Mouse (Mus musculus): ENCODE data around the gene Rufy1. TPM values are rescaled to one million over a fixed set of nuclear protein-coding genes. Genes with fewer than 3 reads are reported as not detected.

Gene Rufy1
- polyA plus RNA-seq, 1 experiment from 2014 or later = 29.9 TPM

DNA sequence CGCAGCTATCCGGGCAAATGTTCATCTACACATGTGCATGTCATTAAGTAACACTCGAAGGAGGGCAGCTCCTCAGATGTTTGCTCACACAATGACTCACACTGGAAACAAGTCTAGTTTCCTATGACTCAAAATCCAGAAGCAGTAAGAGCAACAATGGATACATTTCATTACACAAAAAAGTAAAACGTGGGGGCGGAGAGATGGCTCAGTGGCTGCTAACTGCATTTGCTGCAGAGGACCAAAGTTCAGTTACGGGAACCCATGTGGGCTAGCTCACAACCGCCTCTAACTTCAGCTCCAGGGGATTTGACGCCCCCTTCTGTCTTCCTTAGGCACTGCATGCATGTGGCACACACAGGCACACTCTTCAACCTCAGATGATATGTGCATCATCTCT lies 8.9 kb upstream of the Rufy1 start:
- no peak for ATAC-seq (ENCODE audit: low FRiP score)
- Histone ChIP-seq H3K9me3 (ENCODE audit: control insufficient read depth, low read length) (no peaks in the 10 kb centered on the region), H3K9ac (ENCODE audit: low read depth, low read length) (no peak overlapping the region), H3K27me3 (ENCODE audit: control insufficient read depth, insufficient read depth, low read length) (no peaks in the 10 kb centered on the region), H3K4me3 (ENCODE audit: low read depth, low read length) (no peak overlapping the region), H3K4me2 (replicated peaks; ENCODE audit: low read depth, low read length) (no peak overlapping the region), H3K36me3 (ENCODE audit: control insufficient read depth, insufficient read depth, low read length) (no peaks in the 10 kb centered on the region), H3K4me1 (replicated peaks; ENCODE audit: control insufficient read depth, insufficient read depth, low read length) (no peaks in the 10 kb centered on the region), H3K27ac (ENCODE audit: low read depth, low read length) (no peak overlapping the region)
- no peak for DNase-seq (ENCODE audit: low spot score)
- WGBS = 61% methylated on average over 8 of the region's 8 CpGs

DNA sequence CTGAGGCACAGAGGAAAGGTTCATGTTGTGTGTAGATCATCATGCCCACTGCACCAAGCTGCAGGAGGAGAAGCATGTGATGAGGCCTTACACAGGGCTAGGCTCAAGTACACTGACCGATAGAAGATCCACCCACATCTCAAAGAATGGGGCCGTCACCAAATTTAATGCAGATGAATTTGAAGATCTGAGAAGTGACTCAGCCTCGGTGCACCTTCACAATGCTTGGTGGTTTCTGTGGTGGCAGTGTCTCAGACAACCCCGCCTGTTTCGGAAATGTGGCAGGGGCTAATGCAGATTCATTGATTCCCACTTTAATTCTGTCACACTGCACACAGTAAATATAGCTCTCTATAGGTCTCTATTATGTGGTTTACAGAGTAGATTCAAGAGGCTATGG lies 2.0 kb upstream of the Rufy1 start:
- Histone ChIP-seq H3K9ac (ENCODE audit: low read depth, low read length) (no peak overlapping the region), H3K36me3 (ENCODE audit: control insufficient read depth, insufficient read depth, low read length) (no peaks in the 10 kb centered on the region), H3K4me3 (ENCODE audit: low read depth, low read length) (no peak overlapping the region), H3K27me3 (ENCODE audit: control insufficient read depth, insufficient read depth, low read length) (no peaks in the 10 kb centered on the region), H3K4me1 (replicated peaks; ENCODE audit: control insufficient read depth, insufficient read depth, low read length) (no peaks in the 10 kb centered on the region), H3K27ac (ENCODE audit: low read depth, low read length) (no peak overlapping the region), H3K9me3 (ENCODE audit: control insufficient read depth, low read length) (no peaks in the 10 kb centered on the region), H3K4me2 (replicated peaks; ENCODE audit: low read depth, low read length) (no peak overlapping the region)
- WGBS = 89% methylated on average over 5 of the region's 5 CpGs
- DNase-seq (ENCODE audit: low spot score) (no peak), ATAC-seq (ENCODE audit: low FRiP score) (no peak)

DNA sequence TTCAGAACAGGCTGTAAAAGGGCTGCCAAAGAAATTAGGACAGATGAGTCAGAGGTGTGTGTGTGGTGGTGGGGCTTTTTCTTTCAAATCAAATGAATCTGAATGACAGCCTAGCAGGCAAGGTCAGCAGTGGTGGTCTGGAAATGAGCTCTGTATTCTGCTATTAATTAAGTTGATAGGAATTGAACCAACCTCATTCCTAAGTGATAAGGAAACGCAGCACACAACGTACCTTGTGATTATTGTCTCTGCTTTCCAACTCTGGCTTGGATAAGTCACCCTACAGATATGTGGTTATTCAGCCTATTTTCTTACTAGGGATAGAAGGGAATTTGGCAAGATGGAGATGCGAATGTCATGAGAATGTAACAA lies 1.1 kb upstream of the Rufy1 start:
- no peak for DNase-seq (ENCODE audit: low spot score)
- Histone ChIP-seq H3K36me3 (ENCODE audit: control insufficient read depth, insufficient read depth, low read length) (no peaks in the 10 kb centered on the region), H3K4me3 (ENCODE audit: low read depth, low read length) (no peak overlapping the region), H3K9ac (ENCODE audit: low read depth, low read length) (no peak overlapping the region), H3K27ac (ENCODE audit: low read depth, low read length) (no peak overlapping the region), H3K4me2 (replicated peaks; ENCODE audit: low read depth, low read length) (no peak overlapping the region), H3K4me1 (replicated peaks; ENCODE audit: control insufficient read depth, insufficient read depth, low read length) (no peaks in the 10 kb centered on the region), H3K27me3 (ENCODE audit: control insufficient read depth, insufficient read depth, low read length) (no peaks in the 10 kb centered on the region), H3K9me3 (ENCODE audit: control insufficient read depth, low read length) (no peaks in the 10 kb centered on the region)
- 92% methylated on average over 3 of the region's 3 CpGs for WGBS
- ATAC-seq (ENCODE audit: low FRiP score) = no peak

DNA sequence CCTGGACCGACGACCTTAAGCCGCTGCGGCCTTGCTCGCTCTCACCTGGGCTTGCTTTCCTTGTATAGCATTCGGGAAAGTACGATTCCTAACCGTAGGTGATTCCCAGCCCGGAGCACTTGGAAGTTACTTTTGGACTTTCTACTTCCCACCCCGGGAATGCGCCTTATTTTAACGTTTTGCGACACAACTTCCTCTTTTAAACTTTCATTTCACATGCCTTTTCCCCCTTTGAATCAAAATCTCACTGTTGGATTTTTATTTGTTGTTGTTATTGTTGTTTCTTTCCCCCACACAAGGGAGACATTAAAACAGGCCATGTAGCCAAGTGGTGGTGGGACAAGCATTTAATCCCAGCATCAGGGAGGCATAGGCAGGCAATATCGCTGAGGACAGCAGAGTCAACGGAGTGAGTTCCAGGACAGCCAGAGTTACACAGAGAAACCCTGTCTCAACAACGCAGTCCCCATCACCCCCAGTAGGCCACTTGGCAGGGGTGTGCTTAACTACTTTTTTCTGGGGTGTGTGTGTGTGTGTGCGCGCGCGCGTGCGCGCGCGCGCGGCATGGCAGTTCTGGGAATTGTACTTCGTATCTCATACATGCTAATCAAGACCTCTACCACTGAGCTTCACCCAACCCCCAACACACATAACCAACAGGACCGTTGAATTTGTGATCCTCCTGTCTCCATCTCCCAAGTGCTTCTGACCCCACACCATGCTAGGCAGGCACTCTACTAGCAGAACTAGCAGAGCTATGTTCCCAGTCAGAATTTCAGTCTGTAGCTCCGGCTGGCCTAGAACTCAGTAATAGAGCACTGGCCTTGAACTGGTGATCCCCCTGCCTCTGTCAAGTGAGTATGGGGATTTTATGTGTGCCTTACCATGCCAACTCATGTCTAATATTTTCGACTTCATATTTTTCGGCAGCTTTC lies 476 bp upstream of the Rufy1 start:
- WGBS = 26% methylated on average over 32 of the region's 32 CpGs
- Histone ChIP-seq H3K27me3 (ENCODE audit: control insufficient read depth, insufficient read depth, low read length) (no peaks in the 10 kb centered on the region), H3K27ac (ENCODE audit: low read depth, low read length) (peak overlapping the region; percentile 93), H3K4me1 (replicated peaks; ENCODE audit: control insufficient read depth, insufficient read depth, low read length) (no peaks in the 10 kb centered on the region), H3K4me3 (ENCODE audit: low read depth, low read length) (peak overlapping the region; percentile 75), H3K4me2 (replicated peaks; ENCODE audit: low read depth, low read length) (peak overlapping the region; percentile 76), H3K36me3 (ENCODE audit: control insufficient read depth, insufficient read depth, low read length) (no peaks in the 10 kb centered on the region), H3K9ac (ENCODE audit: low read depth, low read length) (peak overlapping the region; percentile 91), H3K9me3 (ENCODE audit: control insufficient read depth, low read length) (no peaks in the 10 kb centered on the region)
- DNase-seq (ENCODE audit: low spot score) (peak; percentile 38), ATAC-seq (ENCODE audit: low FRiP score) (peak; percentile 48)

DNA sequence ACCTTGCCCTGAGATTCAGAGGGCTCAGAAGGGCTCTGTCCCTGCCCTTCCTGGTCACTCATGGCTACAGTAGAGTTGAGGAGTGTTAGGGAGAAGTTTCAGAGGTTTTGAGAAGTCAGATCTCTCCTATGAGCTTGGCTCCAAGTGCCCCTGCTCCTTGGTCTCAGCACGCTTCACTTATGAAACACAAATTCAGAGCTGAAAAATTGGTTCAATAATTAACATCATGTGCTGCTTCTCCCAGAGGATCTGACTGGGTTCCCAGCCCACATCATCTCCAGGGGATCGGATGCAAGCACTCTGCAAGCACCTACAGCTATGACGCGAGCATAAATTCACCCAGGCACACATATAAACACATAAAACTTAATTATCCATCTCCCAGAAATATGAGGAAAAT lies 4.9 kb downstream of the Rufy1 start:
- DNase-seq (ENCODE audit: low spot score) (no peak), ATAC-seq (ENCODE audit: low FRiP score) (no peak)
- Histone ChIP-seq H3K9me3 (ENCODE audit: control insufficient read depth, low read length) (no peaks in the 10 kb centered on the region), H3K4me3 (ENCODE audit: low read depth, low read length) (no peak overlapping the region), H3K9ac (ENCODE audit: low read depth, low read length) (no peak overlapping the region), H3K27ac (ENCODE audit: low read depth, low read length) (no peak overlapping the region), H3K36me3 (ENCODE audit: control insufficient read depth, insufficient read depth, low read length) (no peaks in the 10 kb centered on the region), H3K4me1 (replicated peaks; ENCODE audit: control insufficient read depth, insufficient read depth, low read length) (0 out of 2 replicates have a peak, but pooled peaks cover 2% of the 10 kb centered on the region), H3K4me2 (replicated peaks; ENCODE audit: low read depth, low read length) (no peak overlapping the region), H3K27me3 (ENCODE audit: control insufficient read depth, insufficient read depth, low read length) (no peaks in the 10 kb centered on the region)
- 93% methylated on average over 4 of the region's 4 CpGs for WGBS

DNA sequence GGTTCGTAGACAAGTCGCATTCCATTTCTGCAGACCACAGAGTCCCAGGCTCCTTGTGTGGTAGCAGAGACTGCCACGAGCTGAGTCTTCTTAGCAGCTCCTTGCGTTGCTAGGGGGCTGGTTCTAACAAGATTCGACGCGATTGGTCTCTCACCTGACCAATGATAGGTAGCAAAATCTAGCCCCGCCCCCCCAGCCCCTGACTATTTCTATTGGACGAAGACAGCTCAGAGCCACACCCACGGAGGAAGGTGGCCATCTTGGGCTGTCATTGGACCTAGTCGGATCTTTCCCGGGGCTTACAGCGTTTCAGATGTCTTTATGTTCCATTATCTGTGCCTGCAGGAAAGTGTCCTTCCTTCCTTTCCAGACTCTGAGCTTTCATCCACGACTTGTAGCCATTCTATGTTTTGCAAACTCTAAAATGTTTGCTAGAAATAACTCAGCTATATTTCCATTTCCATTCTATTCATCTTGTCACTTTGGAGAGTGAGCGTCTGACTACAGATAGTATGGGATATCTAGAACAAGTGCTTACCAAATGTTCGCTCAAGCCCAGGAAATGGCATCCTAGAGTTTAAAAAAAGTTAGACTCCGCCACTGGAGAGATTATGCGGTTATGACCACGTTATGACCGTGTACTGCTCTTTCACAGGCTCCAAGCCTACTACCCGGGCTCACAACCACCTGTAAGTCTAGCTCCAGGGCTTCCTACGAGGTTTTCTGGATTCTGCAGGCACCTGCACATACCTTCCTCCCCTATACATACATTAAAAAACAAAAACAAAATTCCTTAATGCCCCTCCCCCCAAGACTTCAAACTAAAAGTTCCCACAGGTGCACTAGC lies 8.8 kb downstream of the Rufy1 start:
- Histone ChIP-seq H3K4me1 (replicated peaks; ENCODE audit: control insufficient read depth, insufficient read depth, low read length) (0 out of 2 replicates have a peak, but pooled peaks cover 2% of the 10 kb centered on the region), H3K27me3 (ENCODE audit: control insufficient read depth, insufficient read depth, low read length) (no peaks in the 10 kb centered on the region), H3K4me3 (ENCODE audit: low read depth, low read length) (peak overlapping the region; percentile 27), H3K4me2 (replicated peaks; ENCODE audit: low read depth, low read length) (peak overlapping the region; percentile 52), H3K9me3 (ENCODE audit: control insufficient read depth, low read length) (no peaks in the 10 kb centered on the region), H3K36me3 (ENCODE audit: control insufficient read depth, insufficient read depth, low read length) (no peaks in the 10 kb centered on the region), H3K9ac (ENCODE audit: low read depth, low read length) (peak overlapping the region; percentile 8; the same call in 1 of the 2 replicates), H3K27ac (ENCODE audit: low read depth, low read length) (0 out of 2 replicates have a peak overlapping the region, but pooled peaks have one; percentile 27)
- ATAC-seq (ENCODE audit: low FRiP score) (peak; percentile 97), DNase-seq (ENCODE audit: low spot score) (peak; percentile 91)
- 25% methylated on average over 22 of the region's 22 CpGs for WGBS

DNA sequence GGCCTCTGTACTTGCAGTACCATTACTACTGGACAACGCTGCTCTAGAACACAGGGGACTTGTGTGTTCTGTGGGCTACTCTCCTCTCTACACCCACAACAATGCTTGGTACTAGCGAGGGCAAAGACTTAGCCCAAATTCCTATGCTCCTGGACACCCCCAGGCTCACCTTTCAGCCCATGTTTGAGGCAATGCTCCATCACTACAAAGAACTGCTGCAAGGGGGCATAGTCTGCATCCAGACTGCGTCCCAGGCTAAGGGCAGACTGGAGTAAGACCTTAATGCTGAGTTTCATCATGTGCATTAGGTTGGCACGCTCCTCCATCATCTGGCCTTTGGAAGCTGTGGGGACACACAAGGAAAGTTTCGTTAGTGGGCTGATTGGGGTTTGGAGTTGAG lies 9.5 kb downstream of the Rufy1 start:
- Histone ChIP-seq H3K27me3 (ENCODE audit: control insufficient read depth, insufficient read depth, low read length) (no peaks in the 10 kb centered on the region), H3K9me3 (ENCODE audit: control insufficient read depth, low read length) (no peaks in the 10 kb centered on the region), H3K36me3 (ENCODE audit: control insufficient read depth, insufficient read depth, low read length) (no peaks in the 10 kb centered on the region), H3K27ac (ENCODE audit: low read depth, low read length) (no peak overlapping the region), H3K9ac (ENCODE audit: low read depth, low read length) (peak overlapping the region; percentile 8; the same call in 1 of the 2 replicates), H3K4me1 (replicated peaks; ENCODE audit: control insufficient read depth, insufficient read depth, low read length) (0 out of 2 replicates have a peak, but pooled peaks cover 2% of the 10 kb centered on the region), H3K4me2 (replicated peaks; ENCODE audit: low read depth, low read length) (peak overlapping the region; percentile 52), H3K4me3 (ENCODE audit: low read depth, low read length) (peak overlapping the region; percentile 27)
- DNase-seq (ENCODE audit: low spot score) = no peak
- 48% methylated on average over 5 of the region's 5 CpGs for WGBS
- no peak; the same call in 1 of the 2 replicates for ATAC-seq (ENCODE audit: low FRiP score)

DNA sequence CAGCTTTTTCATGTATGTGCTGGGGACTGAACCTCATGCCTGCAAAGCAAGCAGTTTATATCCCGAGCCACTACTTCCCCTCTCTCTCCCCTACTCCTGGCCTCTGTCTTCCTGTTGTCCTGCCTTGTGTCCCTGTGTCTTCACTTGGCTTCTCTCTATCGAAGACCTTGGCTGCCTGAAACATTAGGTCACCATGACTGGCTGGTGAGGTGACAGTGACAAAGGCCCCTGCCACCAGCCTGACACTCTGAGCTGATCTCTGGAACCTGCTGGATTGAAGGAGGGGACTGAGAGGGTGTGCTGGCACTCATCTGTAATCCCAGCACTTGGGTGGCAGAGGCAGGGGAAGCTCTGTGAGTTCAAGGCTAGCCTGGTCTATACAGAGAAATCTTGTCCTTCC lies 13.1 kb downstream of the Rufy1 start:
- Histone ChIP-seq H3K9ac (ENCODE audit: low read depth, low read length) (no peak overlapping the region), H3K27ac (ENCODE audit: low read depth, low read length) (no peak overlapping the region), H3K4me2 (replicated peaks; ENCODE audit: low read depth, low read length) (no peak overlapping the region), H3K27me3 (ENCODE audit: control insufficient read depth, insufficient read depth, low read length) (no peaks in the 10 kb centered on the region), H3K36me3 (ENCODE audit: control insufficient read depth, insufficient read depth, low read length) (peaks cover 4% of the 10 kb centered on the region; the same call in 1 of the 2 replicates), H3K9me3 (ENCODE audit: control insufficient read depth, low read length) (no peaks in the 10 kb centered on the region), H3K4me1 (replicated peaks; ENCODE audit: control insufficient read depth, insufficient read depth, low read length) (0 out of 2 replicates have a peak, but pooled peaks cover 2% of the 10 kb centered on the region), H3K4me3 (ENCODE audit: low read depth, low read length) (no peak overlapping the region)
- no peak for DNase-seq (ENCODE audit: low spot score)
- no peak for ATAC-seq (ENCODE audit: low FRiP score)
- WGBS = 69% methylated on average over 2 of the region's 2 CpGs

All from hindbrain, embryonic 11.5 days (tissue).